Mouse (Mus musculus) limb, embryonic 15.5 days (tissue): ENCODE measurements around the gene 1110002E22Rik. TPM values are rescaled to one million over a fixed set of nuclear protein-coding genes. Genes with fewer than 3 reads are reported as not detected.

Experiments
- ATAC-seq: fragments of 200-750 bp; cut with Nextera tagmentation; 2 replicates; pipeline ENCODE4 v1.8.0; 2017; ENCODE audit warnings: low read depth, moderate TSS enrichment; ENCODE audit not compliant: insufficient number of reproducible peaks, low FRiP score, low TSS enrichment
- H3K27ac ChIP-seq: fragments of 300-500 bp; sonication (generic); 2 replicates; pipeline ENCODE4 v1.5.1; 2015; ENCODE audit warnings: moderate library complexity, mild to moderate bottlenecking, inconsistent platforms
- H3K27me3 ChIP-seq: fragments of 300-500 bp; sonication (generic); 2 replicates; pipeline ENCODE4 v1.6.1; 2015; ENCODE audit warnings: inconsistent platforms
- H3K36me3 ChIP-seq: fragments of 300-500 bp; sonication (generic); 2 replicates; pipeline ENCODE4 v1.6.1; 2015; ENCODE audit warnings: inconsistent platforms
- H3K4me1 ChIP-seq: fragments of 300-500 bp; sonication (generic); 2 replicates; pipeline ENCODE4 v1.6.1; 2015; ENCODE audit warnings: inconsistent platforms
- H3K4me2 ChIP-seq: fragments of 300-500 bp; sonication (generic); 2 replicates; pipeline ENCODE4 v1.6.1; 2015; ENCODE audit warnings: mild to moderate bottlenecking, inconsistent platforms
- H3K4me3 ChIP-seq: fragments of 300-500 bp; sonication (generic); 2 replicates; pipeline ENCODE4 v1.5.1; 2015; ENCODE audit warnings: mild to moderate bottlenecking, inconsistent platforms
- H3K9ac ChIP-seq: fragments of 300-500 bp; sonication (generic); 2 replicates; pipeline ENCODE4 v1.6.1; 2015; ENCODE audit warnings: inconsistent platforms
- H3K9me3 ChIP-seq: fragments of 300-500 bp; sonication (generic); 2 replicates; pipeline ENCODE4 v1.6.1; 2016; ENCODE audit warnings: inconsistent platforms
- WGBS: fragments of 180-500 bp; shearing (Covaris S2); methylation state at CpG from one replicate; pipeline ENCODE4 v1.1.7; 2015; 5-methylcytosine and 5-hydroxymethylcytosine counted together
- polyA plus RNA-seq: library from polyadenylated mRNA; unstranded; fragments of >200 nt; fragmentation: Nextera tagmentation; extraction: Ambion mirVana; gene quantifications from 2 replicates; pipeline ENCODE4 v1.2.1, GENCODE M21; 2015

The 1110002E22Rik gene
- polyA plus RNA-seq, 1 experiment from 2014 or later = 2.8 TPM

DNA sequence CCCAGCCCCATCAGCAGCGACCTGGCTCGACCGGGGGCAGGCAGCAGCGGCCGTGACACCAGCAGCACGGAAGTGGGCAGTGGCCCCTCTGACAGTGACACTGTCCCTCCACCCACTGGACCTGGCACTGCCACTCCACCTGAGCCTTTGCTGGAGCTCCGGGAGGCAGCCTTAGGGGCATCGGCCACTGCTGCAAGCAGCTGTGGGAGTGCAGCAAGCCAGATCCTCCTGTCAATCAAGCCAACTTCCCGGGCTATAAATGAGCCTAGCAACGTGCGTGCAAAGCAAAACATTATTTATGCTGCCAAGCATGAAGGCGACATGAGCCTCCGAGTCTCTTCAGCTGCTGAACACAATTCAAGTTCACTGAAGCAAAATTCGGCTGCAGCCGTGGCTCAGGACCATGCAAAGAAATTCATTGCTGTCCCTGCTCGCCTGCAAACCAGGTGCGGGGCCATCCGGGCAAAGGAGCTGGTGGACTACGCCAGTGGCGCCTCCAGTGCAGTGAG lies 1.6 kb downstream of the 1110002E22Rik start:
- Histone ChIP-seq H3K27me3 (no peaks in the 10 kb centered on the region), H3K27ac (peak overlapping the region; percentile 13; the same call in 1 of the 2 replicates), H3K4me2 (no peak overlapping the region), H3K36me3 (no peaks in the 10 kb centered on the region), H3K9ac (no peak overlapping the region), H3K9me3 (no peaks in the 10 kb centered on the region), H3K4me1 (peaks cover 25% of the 10 kb centered on the region), H3K4me3 (peak overlapping the region; percentile 17)
- WGBS = 67% methylated on average over 20 of the region's 20 CpGs
- ATAC-seq = no peak

DNA sequence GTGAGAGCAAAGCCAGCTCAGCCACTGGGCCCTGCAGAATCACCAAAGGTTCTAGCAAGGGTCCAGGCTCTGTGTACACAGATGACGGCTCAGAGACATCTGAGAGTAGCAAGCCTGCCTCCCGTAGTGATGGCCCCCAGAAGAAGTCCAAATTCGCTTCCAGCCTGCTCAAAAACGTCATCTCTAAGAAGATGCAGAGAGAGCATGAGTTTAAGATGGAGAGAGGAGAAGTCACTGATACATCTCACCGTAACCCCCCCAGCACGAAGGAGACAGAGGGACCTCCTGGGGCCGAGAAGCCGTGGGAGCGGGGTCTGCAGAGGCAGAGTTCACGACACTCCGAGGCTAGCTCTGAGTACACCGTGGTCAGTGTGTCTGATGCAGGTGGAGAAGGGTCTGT lies 2.4 kb downstream of the 1110002E22Rik start, which contains the start of gene Gm5105:
Gene Gm5105, minus strand, starts transcription at position 101 of the 400 bp plus-strand sequence.
- WGBS = 90% methylated on average over 12 of the region's 12 CpGs

DNA sequence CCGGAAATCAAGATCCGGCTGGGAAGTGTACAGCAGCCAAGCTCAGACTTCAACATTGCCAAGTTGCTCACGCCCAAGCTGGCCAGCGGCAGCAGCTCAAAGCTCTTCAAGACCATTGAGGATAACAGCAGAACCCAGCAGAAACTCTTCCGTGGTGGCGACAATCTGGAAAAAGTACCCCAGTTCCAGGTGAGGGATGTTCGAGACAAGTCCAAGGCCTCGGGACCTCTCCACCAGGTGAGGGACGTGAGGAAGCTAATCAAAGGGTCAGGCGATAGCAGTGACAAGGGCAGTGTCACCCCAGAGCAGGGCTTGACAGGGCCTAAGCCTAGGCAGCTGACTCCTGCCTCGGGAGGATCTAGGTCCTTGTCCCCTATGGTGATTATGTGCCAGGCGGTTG lies 3.3 kb downstream of the 1110002E22Rik start:
- ATAC-seq = no peak
- H3K4me2 ChIP-seq = 0 out of 2 replicates have a peak overlapping the region, but pooled peaks have one; percentile 1
- peaks cover 25% of the 10 kb centered on the region for H3K4me1 ChIP-seq

More for the DNA sequence above, 2.4 kb downstream of the 1110002E22Rik start, which contains the start of gene Gm5105:
- H3K4me1 ChIP-seq = peaks cover 25% of the 10 kb centered on the region
- peak within 1 kb of the TSS; percentile 13; the same call in 1 of the 2 replicates for H3K27ac ChIP-seq
- H3K27me3 ChIP-seq = no peaks in the 10 kb centered on the region
- peak within 1 kb of the TSS; percentile 17 for H3K4me3 ChIP-seq
- no peaks in the 10 kb centered on the region for H3K36me3 ChIP-seq
- 0 out of 2 replicates have a peak within 1 kb of the TSS, but pooled peaks have one; percentile 1 for H3K4me2 ChIP-seq
- H3K9me3 ChIP-seq = no peaks in the 10 kb centered on the region
- ATAC-seq = no peak
- H3K9ac ChIP-seq = no peak within 1 kb of the TSS

DNA sequence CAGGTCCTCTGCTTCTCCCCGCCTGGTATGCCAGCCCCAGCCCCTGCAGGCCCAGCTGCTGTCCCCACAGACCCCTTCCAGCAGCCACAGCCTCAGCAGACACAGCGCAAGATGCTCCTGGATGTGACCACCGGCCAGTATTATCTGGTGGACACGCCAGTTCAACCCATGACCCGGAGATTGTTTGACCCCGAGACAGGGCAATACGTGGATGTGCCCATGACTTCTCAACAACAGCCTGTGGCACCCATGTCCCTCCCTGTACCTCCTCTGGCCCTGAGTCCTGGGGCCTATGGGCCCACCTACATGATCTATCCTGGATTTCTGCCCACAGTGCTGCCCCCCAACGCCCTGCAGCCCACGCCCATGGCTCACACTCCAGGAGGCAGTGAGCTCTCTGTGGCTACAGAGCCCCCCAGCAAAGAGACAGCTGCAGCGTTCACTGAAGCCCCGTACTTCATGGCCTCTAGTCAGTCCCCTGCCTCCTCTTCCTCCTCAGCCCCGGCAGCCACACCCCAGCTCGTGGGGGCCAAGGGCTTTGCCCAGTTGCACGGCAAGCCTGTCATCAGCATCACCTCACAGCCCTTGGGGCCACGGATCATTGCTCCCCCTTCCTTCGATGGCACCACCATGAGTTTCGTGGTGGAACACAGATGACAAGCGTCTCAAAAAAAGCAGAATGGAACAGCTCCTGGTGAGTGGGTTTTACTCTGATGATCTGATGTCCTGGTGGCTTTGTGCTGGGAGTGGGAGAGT lies 5.1 kb downstream of the 1110002E22Rik start:
- Histone ChIP-seq H3K9me3 (no peaks in the 10 kb centered on the region), H3K27ac (no peak overlapping the region), H3K27me3 (no peaks in the 10 kb centered on the region), H3K4me2 (no peak overlapping the region), H3K36me3 (no peaks in the 10 kb centered on the region), H3K9ac (no peak overlapping the region), H3K4me3 (peak overlapping the region; percentile 4; the same call in 1 of the 2 replicates), H3K4me1 (peaks cover 13% of the 10 kb centered on the region)
- no peak for ATAC-seq
- 73% methylated on average over 18 of the region's 18 CpGs for WGBS

More for the DNA sequence above, 3.3 kb downstream of the 1110002E22Rik start:
- Histone ChIP-seq H3K9ac (no peak overlapping the region), H3K27me3 (no peaks in the 10 kb centered on the region), H3K27ac (no peak overlapping the region), H3K36me3 (no peaks in the 10 kb centered on the region), H3K4me3 (no peak overlapping the region), H3K9me3 (no peaks in the 10 kb centered on the region)
- WGBS = 91% methylated on average over 12 of the region's 12 CpGs

DNA sequence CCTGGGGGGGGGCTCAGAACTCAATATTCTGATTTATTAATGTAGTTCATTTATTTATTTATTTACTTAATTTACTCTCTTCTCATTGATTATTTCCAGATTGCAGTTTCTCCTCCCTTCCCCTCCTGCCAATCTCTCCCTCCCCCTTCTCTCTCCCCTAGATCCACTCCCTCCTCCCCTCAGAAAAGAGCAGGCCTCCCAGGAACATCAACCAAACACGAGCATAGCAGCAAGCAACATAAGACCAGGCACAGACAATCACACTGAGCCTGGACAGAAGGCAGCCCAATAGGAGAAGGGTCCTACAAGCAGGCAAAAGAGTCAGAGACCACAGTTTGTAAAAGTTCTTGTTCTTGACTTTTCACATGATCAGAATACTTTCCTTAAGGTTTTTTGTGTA lies 6.2 kb downstream of the 1110002E22Rik start:
- no peaks in the 10 kb centered on the region for H3K27me3 ChIP-seq
- no peaks in the 10 kb centered on the region for H3K36me3 ChIP-seq
- H3K4me2 ChIP-seq = no peak overlapping the region
- WGBS = 29% methylated on average over 1 of the region's 1 CpGs
- H3K4me1 ChIP-seq = peaks cover 11% of the 10 kb centered on the region; the same call in 1 of the 2 replicates
- no peaks in the 10 kb centered on the region for H3K9me3 ChIP-seq
- H3K9ac ChIP-seq = no peak overlapping the region
- H3K4me3 ChIP-seq = no peak overlapping the region
- ATAC-seq = no peak
- no peak overlapping the region for H3K27ac ChIP-seq

DNA sequence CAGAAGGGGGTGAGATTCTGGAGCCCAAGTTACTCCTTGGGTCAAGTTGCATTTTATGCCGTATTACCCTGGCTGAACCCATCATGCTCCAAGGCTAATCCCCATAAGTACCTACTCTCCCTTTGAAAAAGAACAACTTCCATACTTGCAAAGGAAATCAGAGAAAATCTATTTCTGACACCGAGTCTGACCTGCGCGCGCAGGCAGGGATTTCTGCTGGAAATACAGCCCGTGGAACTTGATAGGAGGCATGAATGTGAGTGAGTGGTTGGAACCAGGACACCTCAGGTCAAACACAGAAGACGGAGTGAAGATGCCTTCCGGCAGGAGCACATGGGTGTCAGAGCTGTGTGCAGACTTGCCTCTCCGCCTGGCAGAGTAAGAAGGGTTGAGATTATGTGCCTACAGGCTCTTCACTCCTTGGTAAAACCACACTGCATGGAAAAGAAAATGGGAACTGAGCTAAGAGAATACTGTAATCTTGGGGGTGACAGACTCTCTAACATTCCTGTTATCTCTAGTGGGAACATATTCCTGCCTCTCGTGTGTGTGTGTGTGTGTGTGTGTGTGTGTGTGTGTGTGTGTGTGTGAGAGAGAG lies 6.7 kb downstream of the 1110002E22Rik start:
- Histone ChIP-seq H3K9me3 (no peaks in the 10 kb centered on the region), H3K4me3 (no peak overlapping the region), H3K9ac (no peak overlapping the region), H3K4me2 (no peak overlapping the region), H3K27me3 (no peaks in the 10 kb centered on the region), H3K4me1 (peaks cover 5% of the 10 kb centered on the region; the same call in 1 of the 2 replicates), H3K36me3 (no peaks in the 10 kb centered on the region), H3K27ac (no peak overlapping the region)
- ATAC-seq = no peak
- 70% methylated on average over 10 of the region's 10 CpGs for WGBS

DNA sequence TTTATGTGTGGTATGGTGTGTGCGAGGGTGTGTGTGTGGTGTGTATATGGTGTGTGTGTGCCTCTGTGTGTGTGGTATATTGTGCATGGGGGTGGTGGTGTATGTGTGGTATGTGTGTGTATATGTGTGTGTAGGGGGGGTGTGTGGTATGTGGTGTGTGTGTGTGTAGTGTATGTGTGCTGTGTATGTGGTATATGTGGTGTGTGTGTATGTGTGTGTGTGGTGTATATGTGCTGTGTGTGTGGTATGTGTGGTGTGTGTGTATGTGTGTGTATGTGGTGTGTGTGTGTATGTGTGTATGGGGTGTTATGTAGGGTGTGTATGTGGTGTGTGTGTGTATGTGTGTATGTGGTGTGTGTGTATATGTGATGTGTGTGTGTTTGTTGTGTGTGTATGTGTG lies 9.4 kb downstream of the 1110002E22Rik start:
- peaks cover 3% of the 10 kb centered on the region; the same call in 1 of the 2 replicates for H3K4me1 ChIP-seq
- WGBS = 95% methylated on average over 1 of the region's 1 CpGs

DNA sequence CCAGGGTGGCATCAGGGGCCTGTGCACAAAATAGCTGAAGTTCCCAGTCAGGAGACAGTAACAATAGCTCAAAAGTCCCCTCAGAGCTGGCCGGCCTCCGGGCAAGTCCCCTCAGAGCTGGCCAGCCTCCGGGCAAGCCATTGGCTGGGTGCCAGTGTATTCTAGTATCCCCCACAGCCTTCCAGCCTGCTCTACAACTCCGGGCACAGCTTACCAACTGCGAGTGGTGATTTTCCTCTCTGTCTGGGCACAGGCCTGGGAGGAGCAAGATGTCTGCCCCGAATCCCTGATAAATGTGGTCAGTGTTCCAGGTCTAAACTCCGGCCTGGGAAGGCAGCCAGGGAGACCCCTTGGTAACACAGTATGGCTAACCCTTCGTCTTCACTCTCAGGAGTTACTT lies 10.4 kb downstream of the 1110002E22Rik start:
- 58% methylated on average over 8 of the region's 8 CpGs for WGBS
- no peak overlapping the region for H3K4me3 ChIP-seq
- H3K27me3 ChIP-seq = no peaks in the 10 kb centered on the region
- no peak overlapping the region for H3K27ac ChIP-seq
- peaks cover 3% of the 10 kb centered on the region; the same call in 1 of the 2 replicates for H3K4me1 ChIP-seq
- H3K36me3 ChIP-seq = no peaks in the 10 kb centered on the region
- ATAC-seq = no peak
- no peak overlapping the region for H3K4me2 ChIP-seq
- H3K9me3 ChIP-seq = no peaks in the 10 kb centered on the region
- no peak overlapping the region for H3K9ac ChIP-seq

More for the DNA sequence above, 9.4 kb downstream of the 1110002E22Rik start:
- no peaks in the 10 kb centered on the region for H3K27me3 ChIP-seq
- peak; percentile 52; the same call in 1 of the 2 replicates for ATAC-seq
- no peaks in the 10 kb centered on the region for H3K36me3 ChIP-seq
- no peak overlapping the region for H3K9ac ChIP-seq
- no peak overlapping the region for H3K4me2 ChIP-seq
- H3K27ac ChIP-seq = no peak overlapping the region
- no peaks in the 10 kb centered on the region for H3K9me3 ChIP-seq
- no peak overlapping the region for H3K4me3 ChIP-seq

DNA sequence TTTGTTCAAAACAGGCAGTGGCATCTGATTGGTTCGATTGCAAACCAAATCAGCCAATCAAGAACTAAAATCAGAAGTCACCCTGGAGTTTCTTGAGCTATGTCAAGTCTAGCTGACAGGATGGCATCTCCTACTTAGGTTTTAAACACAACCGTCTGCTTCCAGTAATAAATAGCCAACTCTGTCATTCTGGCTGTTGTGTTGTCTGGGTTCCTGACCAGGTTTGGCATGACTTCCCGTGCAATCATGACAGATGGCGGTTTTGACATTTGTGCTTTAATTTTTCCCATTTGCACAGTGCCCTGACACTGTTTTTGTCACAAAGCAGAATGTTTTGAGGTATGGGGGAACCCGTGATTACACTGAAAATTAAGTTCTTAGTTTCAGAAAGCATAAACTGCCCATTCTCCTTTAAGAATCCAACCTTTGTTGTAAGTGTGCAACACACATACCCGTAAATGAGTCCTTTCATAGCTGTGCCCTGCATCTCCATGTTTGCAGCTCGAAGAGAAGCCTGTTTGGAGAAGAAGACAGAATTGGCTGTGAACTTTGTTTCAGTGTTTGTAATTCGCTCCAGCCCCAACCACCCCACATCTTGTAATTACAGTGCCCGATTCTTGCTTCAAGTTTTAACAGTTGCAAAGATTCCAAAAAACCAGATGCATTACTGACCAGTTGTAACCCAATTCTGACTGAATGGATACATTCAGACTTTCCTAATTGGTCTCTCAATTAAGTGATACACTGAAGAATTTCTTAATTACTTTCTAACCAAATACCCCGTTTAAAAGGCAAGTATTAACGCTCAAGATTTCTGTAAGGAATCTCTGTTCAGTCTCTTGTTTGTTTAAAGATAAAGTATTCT lies 12.9 kb downstream of the 1110002E22Rik start:
- H3K9ac ChIP-seq = no peak overlapping the region
- no peak for ATAC-seq

DNA sequence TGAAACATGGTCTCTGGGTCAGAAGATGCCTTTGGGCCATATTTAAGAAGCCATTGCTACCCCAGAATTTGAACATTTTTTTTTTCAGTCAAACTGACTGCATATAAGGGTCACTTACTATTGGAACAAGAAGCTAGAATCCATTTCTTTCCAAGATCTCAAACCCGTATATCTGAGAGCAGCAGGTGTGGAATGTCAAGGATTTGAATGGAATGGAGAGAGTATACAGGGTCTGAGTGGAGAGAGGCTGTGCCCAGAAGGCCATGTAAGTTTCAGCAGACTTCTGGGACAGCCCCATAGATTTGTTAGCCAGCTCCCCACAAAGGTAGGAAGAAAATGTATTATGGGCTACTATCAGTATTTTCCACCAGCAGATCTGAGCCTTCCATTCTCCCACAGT lies 13.8 kb downstream of the 1110002E22Rik start:
- Histone ChIP-seq H3K4me1 (peaks cover 3% of the 10 kb centered on the region; the same call in 1 of the 2 replicates), H3K27ac (no peak overlapping the region), H3K9me3 (no peaks in the 10 kb centered on the region), H3K27me3 (no peaks in the 10 kb centered on the region), H3K9ac (no peak overlapping the region), H3K36me3 (no peaks in the 10 kb centered on the region), H3K4me2 (no peak overlapping the region), H3K4me3 (no peak overlapping the region)
- 70% methylated on average over 1 of the region's 1 CpGs for WGBS
- ATAC-seq = no peak

More for the DNA sequence above, 12.9 kb downstream of the 1110002E22Rik start:
- Histone ChIP-seq H3K27ac (no peak overlapping the region), H3K4me1 (peaks cover 3% of the 10 kb centered on the region; the same call in 1 of the 2 replicates), H3K27me3 (no peaks in the 10 kb centered on the region), H3K4me2 (no peak overlapping the region), H3K9me3 (no peaks in the 10 kb centered on the region), H3K4me3 (no peak overlapping the region), H3K36me3 (no peaks in the 10 kb centered on the region)
- WGBS = 62% methylated on average over 11 of the region's 11 CpGs

DNA sequence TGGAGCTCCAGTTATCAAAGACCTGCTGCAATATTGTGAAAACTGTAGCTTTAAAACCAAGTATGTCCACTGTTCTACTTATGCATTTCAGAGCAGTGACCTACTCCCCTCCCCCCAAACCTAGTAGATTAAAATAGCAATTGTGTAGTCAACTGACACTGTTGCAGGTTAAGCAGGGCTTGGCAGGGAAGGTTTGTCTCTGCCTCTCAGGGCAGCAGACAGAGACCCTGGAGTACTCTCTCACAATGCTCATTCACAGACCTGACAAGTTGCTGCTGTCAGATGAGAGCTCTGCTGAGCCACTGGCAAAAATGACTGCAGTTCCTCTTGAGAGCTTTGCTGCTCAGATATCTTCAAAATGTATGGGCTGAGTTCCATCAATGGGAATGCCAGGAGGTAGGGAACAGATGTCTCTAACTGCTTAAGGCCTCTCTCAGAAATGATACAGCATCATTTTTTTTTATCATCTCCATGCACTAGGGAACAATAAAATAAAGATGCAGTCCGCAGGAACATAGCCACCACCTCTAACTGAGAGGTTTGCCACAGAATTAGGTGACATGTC lies 18.3 kb downstream of the 1110002E22Rik start:
- 64% methylated on average over 1 of the region's 1 CpGs for WGBS
- no peaks in the 10 kb centered on the region for H3K4me1 ChIP-seq
- no peak overlapping the region for H3K4me3 ChIP-seq
- H3K27ac ChIP-seq = no peak overlapping the region
- no peaks in the 10 kb centered on the region for H3K9me3 ChIP-seq
- no peak overlapping the region for H3K4me2 ChIP-seq
- H3K36me3 ChIP-seq = no peaks in the 10 kb centered on the region
- no peak for ATAC-seq
- no peak overlapping the region for H3K9ac ChIP-seq
- H3K27me3 ChIP-seq = no peaks in the 10 kb centered on the region
